Mouse (Mus musculus) heart, embryonic 12.5 days (tissue): ENCODE data around the gene Zcchc4. TPM values are rescaled to one million over a fixed set of nuclear protein-coding genes. Genes with fewer than 3 reads are reported as not detected.
A peak's percentile ranks its signal among the peaks of the same experiment; 100 is the strongest.

ENCODE experiments used
- ATAC-seq: fragments of 200-750 bp; cut with Nextera tagmentation; 2 replicates; pipeline ENCODE4 v1.8.0; 2017; ENCODE audit warnings: moderate TSS enrichment, moderate library complexity; ENCODE audit not compliant: insufficient number of reproducible peaks, low FRiP score
- H3K27ac ChIP-seq: fragments of 300-500 bp; sonication (generic); 2 replicates; pipeline ENCODE4 v1.5.1; 2016; ENCODE audit warnings: mild to moderate bottlenecking, moderate library complexity; ENCODE audit not compliant: poor library complexity, severe bottlenecking
- H3K27me3 ChIP-seq: fragments of 300-500 bp; sonication (generic); replicated peaks from 2 replicates; pipeline ENCODE4 v1.6.1; 2016; ENCODE audit warnings: mild to moderate bottlenecking, moderate library complexity
- H3K36me3 ChIP-seq: fragments of 300-500 bp; sonication (generic); 2 replicates; pipeline ENCODE4 v1.6.1; 2016; ENCODE audit warnings: mild to moderate bottlenecking, moderate library complexity
- H3K4me1 ChIP-seq: fragments of 300-500 bp; sonication (generic); replicated peaks from 2 replicates; pipeline ENCODE4 v1.6.1; 2016; ENCODE audit warnings: mild to moderate bottlenecking
- H3K4me2 ChIP-seq: fragments of 300-500 bp; sonication (generic); 2 replicates; pipeline ENCODE4 v1.6.1; 2016; ENCODE audit warnings: mild to moderate bottlenecking, moderate library complexity
- H3K4me3 ChIP-seq: fragments of 300-500 bp; sonication (generic); 2 replicates; pipeline ENCODE4 v1.5.1; 2016; ENCODE audit warnings: mild to moderate bottlenecking
- H3K9ac ChIP-seq: fragments of 300-500 bp; sonication (generic); 2 replicates; pipeline ENCODE4 v1.6.1; 2016; ENCODE audit warnings: mild to moderate bottlenecking, moderate library complexity
- H3K9me3 ChIP-seq: fragments of 300-500 bp; sonication (generic); replicated peaks from 2 replicates; pipeline ENCODE4 v1.6.1; 2016; ENCODE audit warnings: mild to moderate bottlenecking, moderate library complexity
- WGBS: fragments of 180-500 bp; shearing (Covaris S2); methylation state at CpG from one replicate; pipeline ENCODE4 v1.1.7; 2016; 5-methylcytosine and 5-hydroxymethylcytosine counted together
- polyA plus RNA-seq: library from polyadenylated mRNA; unstranded; fragments of >200 nt; fragmentation: Nextera tagmentation; extraction: Ambion mirVana; gene quantifications from 2 replicates; pipeline ENCODE4 v1.2.1, GENCODE M21; 2016

The Zcchc4 gene
- 10.6 and 11.4 TPM in 2 replicates for polyA plus RNA-seq

GRCm38 (mm10) chr5:52775237-52775636 is at the start of gene Zcchc4:
Gene Zcchc4 (plus strand): TSS chr5:52775409.
- WGBS = 54% methylated on average over 8 of the region's 8 CpGs
- no peaks in the 10 kb centered on the region for H3K27me3 ChIP-seq
- H3K9me3 ChIP-seq = no peaks in the 10 kb centered on the region
- H3K36me3 ChIP-seq = peaks cover 5% of the 10 kb centered on the region; the same call in 1 of the 2 replicates
- no peak within 1 kb of the TSS for H3K4me2 ChIP-seq
- H3K4me3 ChIP-seq = no peak within 1 kb of the TSS
- H3K9ac ChIP-seq = no peak within 1 kb of the TSS
- no peak within 1 kb of the TSS for H3K27ac ChIP-seq
- ATAC-seq = no peak
- no peaks in the 10 kb centered on the region; the same call in 1 of the 2 replicates for H3K4me1 ChIP-seq

DNA sequence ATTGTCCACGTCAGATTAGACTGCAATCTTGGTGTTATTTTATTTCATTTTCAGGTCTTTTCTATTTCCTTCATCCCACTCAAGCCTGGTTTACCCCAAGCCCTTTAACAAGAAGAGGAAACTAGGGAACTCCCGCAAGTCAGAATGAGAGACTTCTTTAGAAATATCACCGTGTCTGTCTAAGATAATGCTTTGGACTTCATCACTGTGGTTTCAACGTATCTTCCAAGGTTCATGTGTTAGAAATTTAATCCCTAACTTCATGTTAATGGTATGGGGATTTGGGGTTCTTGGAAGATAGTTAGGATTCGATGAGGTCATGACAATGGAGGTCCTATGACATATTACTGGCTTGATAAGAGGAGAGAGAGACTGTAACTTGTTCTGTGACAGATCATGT is 47.5 kb upstream of the Zcchc4 start:
- no peak for ATAC-seq
- no peaks in the 10 kb centered on the region for H3K9me3 ChIP-seq
- no peak overlapping the region for H3K9ac ChIP-seq
- H3K4me2 ChIP-seq = no peak overlapping the region
- no peak overlapping the region for H3K4me3 ChIP-seq
- no peak overlapping the region for H3K27ac ChIP-seq
- WGBS = 76% methylated on average over 5 of the region's 5 CpGs
- no peaks in the 10 kb centered on the region for H3K27me3 ChIP-seq
- no peaks in the 10 kb centered on the region for H3K36me3 ChIP-seq
- H3K4me1 ChIP-seq = no peaks in the 10 kb centered on the region

DNA sequence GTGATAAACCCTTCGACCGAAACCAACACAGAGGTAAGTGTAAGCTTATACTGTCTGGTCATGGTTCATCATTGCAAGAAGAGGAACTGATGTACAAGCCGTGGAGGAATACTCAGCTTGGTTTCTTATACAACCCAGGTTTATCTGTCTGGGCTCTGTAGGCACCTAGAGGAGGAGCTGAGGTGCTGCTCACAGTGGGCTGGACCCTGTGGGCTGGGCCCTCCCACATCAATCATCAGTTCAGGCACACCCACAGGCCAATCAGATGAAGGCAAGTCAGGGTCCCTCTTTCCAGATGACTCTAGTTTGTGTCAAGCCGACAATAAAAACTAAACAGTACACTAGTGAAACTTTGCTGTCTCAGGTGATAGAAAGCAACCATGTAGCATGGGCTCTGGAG is 42.4 kb upstream of the Zcchc4 start:
- H3K9me3 ChIP-seq = no peaks in the 10 kb centered on the region
- ATAC-seq = no peak
- WGBS = 50% methylated on average over 4 of the region's 4 CpGs

GRCm38 (mm10) chr5:52736046-52736445 is 39.2 kb upstream of the Zcchc4 start:
- Histone ChIP-seq H3K27ac (no peak overlapping the region), H3K27me3 (no peaks in the 10 kb centered on the region), H3K4me1 (no peaks in the 10 kb centered on the region), H3K4me3 (no peak overlapping the region), H3K9me3 (no peaks in the 10 kb centered on the region), H3K4me2 (no peak overlapping the region), H3K9ac (no peak overlapping the region), H3K36me3 (no peaks in the 10 kb centered on the region)
- 79% methylated on average over 3 of the region's 3 CpGs for WGBS
- no peak for ATAC-seq

More for the DNA sequence above, 42.4 kb upstream of the Zcchc4 start:
- Histone ChIP-seq H3K4me2 (no peak overlapping the region), H3K9ac (no peak overlapping the region), H3K27ac (no peak overlapping the region), H3K36me3 (no peaks in the 10 kb centered on the region), H3K27me3 (no peaks in the 10 kb centered on the region), H3K4me1 (no peaks in the 10 kb centered on the region), H3K4me3 (no peak overlapping the region)

DNA sequence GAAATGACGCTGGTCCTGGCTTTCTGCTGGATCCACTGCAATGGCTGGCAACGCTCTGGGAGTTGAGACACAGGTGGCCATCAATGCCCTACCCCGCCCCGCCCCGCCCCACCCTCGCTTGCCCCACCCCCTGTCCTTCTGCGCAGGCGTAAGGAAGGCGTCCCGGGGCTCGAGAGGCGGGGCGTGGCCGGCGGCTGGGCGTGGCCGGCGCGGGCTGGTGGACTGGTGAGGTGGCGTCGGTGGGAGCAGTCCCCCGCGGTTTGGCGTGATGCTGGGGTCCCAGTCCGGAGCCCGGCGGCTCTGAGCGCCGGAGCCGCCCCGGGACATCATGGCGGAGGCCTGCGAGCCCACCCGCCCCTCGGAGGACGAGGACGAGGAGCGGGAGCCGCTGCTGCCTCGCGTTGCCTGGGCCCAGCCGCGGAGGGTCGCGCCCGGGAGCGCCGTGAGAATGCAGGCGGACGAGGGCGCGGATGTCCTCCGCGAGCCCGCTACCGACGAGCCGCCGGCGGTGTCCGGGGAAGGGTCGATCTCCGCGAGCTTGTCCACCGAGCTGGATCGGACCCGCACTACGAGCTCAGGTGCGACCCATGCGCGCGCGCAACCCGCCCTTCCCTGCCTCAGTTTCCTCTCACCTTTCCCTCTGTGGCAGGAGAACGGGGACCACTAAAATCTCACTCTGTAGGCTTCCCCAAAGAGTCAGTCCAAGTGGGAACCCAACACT is 33.7 kb upstream of the Zcchc4 start, which contains the start of gene Pi4k2b:
Pi4k2b (plus strand) TSS at position 184 of the 721 bp plus-strand sequence.
- peak; percentile 95 for ATAC-seq
- no peaks in the 10 kb centered on the region for H3K27me3 ChIP-seq
- H3K9ac ChIP-seq = peak within 1 kb of the TSS; percentile 89
- peaks cover 5% of the 10 kb centered on the region for H3K4me1 ChIP-seq
- no peaks in the 10 kb centered on the region for H3K9me3 ChIP-seq
- H3K4me3 ChIP-seq = peak within 1 kb of the TSS; percentile 74
- H3K36me3 ChIP-seq = no peaks in the 10 kb centered on the region
- peak within 1 kb of the TSS; percentile 67 for H3K4me2 ChIP-seq
- WGBS = under 1% methylated on average over 67 of the region's 75 CpGs
- H3K27ac ChIP-seq = peak within 1 kb of the TSS; percentile 80

GRCm38 (mm10) chr5:52742112-52742813 is 32.9 kb upstream of the Zcchc4 start:
- Histone ChIP-seq H3K4me2 (peak overlapping the region; percentile 67), H3K27ac (peak overlapping the region; percentile 80), H3K36me3 (no peaks in the 10 kb centered on the region), H3K4me1 (peaks cover 5% of the 10 kb centered on the region), H3K9me3 (no peaks in the 10 kb centered on the region), H3K27me3 (no peaks in the 10 kb centered on the region), H3K4me3 (peak overlapping the region; percentile 74), H3K9ac (peak overlapping the region; percentile 89)
- WGBS = 4% methylated on average over 17 of the region's 17 CpGs
- ATAC-seq = peak; percentile 9; the same call in 1 of the 2 replicates

DNA sequence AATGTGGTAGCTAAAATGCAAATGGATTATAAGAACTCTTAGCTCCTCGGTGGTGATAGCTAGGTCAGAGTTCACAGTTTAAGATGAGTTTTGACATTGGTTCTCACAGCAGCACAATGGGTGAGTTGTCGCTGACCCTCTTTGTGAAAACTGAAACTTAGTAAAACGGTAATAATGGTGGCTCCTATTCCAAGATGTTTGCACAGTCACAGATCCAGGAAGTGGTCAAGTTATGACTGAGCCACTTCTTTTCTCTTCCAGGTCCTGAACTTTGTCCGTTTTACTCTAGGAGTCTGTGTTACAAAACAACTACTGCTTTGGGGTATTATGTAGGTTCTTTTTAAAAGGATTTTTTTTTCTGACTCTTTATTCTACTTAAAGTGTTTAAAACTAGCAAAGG is 32.0 kb upstream of the Zcchc4 start:
- Histone ChIP-seq H3K4me3 (0 out of 2 replicates have a peak overlapping the region, but pooled peaks have one; percentile 74), H3K4me2 (peak overlapping the region; percentile 56; the same call in 1 of the 2 replicates), H3K27me3 (no peaks in the 10 kb centered on the region), H3K27ac (no peak overlapping the region), H3K4me1 (peaks cover 5% of the 10 kb centered on the region), H3K36me3 (no peaks in the 10 kb centered on the region), H3K9me3 (no peaks in the 10 kb centered on the region), H3K9ac (no peak overlapping the region)
- WGBS = 65% methylated on average over 4 of the region's 4 CpGs
- no peak for ATAC-seq

DNA sequence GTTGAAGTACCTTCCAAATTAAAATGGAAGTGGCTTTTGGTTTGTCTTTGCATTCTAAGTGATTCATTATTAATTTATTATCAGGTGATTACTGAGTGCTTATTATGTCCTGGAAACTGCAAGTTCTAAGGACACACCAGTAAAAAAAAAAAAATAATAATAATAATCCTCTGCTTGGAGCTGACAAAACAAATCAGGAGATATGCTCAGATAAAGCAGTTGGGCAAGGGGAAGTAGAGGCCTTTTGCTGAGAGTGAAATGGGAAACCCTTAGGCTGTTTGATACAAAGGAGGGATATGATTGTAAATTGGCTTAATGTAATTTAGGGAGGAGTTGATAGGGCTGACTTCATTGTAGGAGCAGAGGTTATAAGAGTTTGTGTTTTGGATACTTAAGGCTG is 28.3 kb upstream of the Zcchc4 start:
- no peak for ATAC-seq

GRCm38 (mm10) chr5:52748732-52749131 is 26.5 kb upstream of the Zcchc4 start:
- H3K27ac ChIP-seq = no peak overlapping the region
- no peaks in the 10 kb centered on the region for H3K4me1 ChIP-seq
- no peak for ATAC-seq
- H3K9ac ChIP-seq = no peak overlapping the region
- WGBS = 84% methylated on average over 5 of the region's 5 CpGs
- no peaks in the 10 kb centered on the region for H3K27me3 ChIP-seq
- H3K36me3 ChIP-seq = peaks cover 11% of the 10 kb centered on the region
- H3K4me2 ChIP-seq = no peak overlapping the region
- H3K9me3 ChIP-seq = no peaks in the 10 kb centered on the region
- no peak overlapping the region for H3K4me3 ChIP-seq

More for the DNA sequence above, 28.3 kb upstream of the Zcchc4 start:
- Histone ChIP-seq H3K9me3 (no peaks in the 10 kb centered on the region), H3K27me3 (no peaks in the 10 kb centered on the region), H3K4me2 (no peak overlapping the region), H3K4me1 (peaks cover 5% of the 10 kb centered on the region), H3K27ac (no peak overlapping the region), H3K36me3 (peaks cover 3% of the 10 kb centered on the region; the same call in 1 of the 2 replicates), H3K4me3 (no peak overlapping the region), H3K9ac (no peak overlapping the region)

DNA sequence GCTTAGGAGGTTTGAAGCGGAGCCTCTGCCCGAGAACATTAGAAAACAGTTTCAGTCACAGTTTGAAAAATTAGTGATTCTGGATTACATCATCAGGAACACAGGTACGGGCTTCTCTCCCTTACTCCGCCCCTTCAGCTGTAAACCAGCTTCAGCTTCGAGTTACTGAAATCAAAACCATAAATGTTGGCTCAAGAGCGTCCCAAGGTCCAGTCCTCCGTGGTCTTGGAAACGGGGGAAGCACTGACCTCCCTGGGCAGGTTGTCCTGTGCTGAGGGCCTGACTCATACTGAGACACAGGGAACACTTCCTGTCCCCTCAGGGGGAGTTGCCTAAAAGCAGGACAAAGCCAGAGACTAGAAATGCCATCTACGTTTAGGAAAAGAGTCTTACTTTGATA is 22.1 kb upstream of the Zcchc4 start:
- Histone ChIP-seq H3K4me2 (no peak overlapping the region), H3K9ac (no peak overlapping the region), H3K27ac (no peak overlapping the region), H3K4me3 (no peak overlapping the region), H3K9me3 (no peaks in the 10 kb centered on the region), H3K27me3 (no peaks in the 10 kb centered on the region), H3K36me3 (peaks cover 19% of the 10 kb centered on the region), H3K4me1 (no peaks in the 10 kb centered on the region)
- ATAC-seq = no peak
- 84% methylated on average over 9 of the region's 9 CpGs for WGBS

DNA sequence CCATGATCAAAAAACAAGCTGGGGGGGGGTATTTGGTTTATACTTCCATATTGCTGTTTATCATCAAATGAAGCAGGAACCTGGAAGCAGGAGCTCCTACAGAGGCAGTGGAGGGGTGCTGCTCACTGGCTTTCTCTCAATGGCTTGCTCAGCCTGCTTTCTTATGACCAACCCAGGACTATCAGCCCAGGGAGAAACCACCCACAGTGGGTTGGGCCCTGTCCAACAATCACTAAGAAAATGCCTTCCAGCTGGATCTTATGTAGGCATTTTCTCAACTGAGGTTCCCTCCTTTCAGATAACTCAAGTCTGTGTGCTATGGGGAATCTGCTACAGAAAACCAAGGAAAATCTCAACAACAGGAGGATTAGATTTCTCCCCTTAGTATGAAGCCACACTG is 21.0 kb upstream of the Zcchc4 start:
- H3K9me3 ChIP-seq = no peaks in the 10 kb centered on the region
- no peak for ATAC-seq
- no peak overlapping the region for H3K4me2 ChIP-seq
- peaks cover 23% of the 10 kb centered on the region for H3K36me3 ChIP-seq
- H3K4me3 ChIP-seq = no peak overlapping the region
- no peak overlapping the region for H3K27ac ChIP-seq
- no peaks in the 10 kb centered on the region for H3K27me3 ChIP-seq
- H3K4me1 ChIP-seq = no peaks in the 10 kb centered on the region
- no peak overlapping the region for H3K9ac ChIP-seq
